Mouse (Mus musculus): ENCODE results near the gene Onecut3.
A peak's percentile ranks its signal among the peaks of the same experiment; 100 is the strongest.

Gene Onecut3

GRCm38 (mm10) chr10:80494732-80495131 is at the start of gene Onecut3:
Gene Onecut3 (plus strand): TSS chr10:80494835.
- DNase-seq (ENCODE audit: low spot score in 2 of 2), result no peak

GRCm38 (mm10) chr10:80445052-80445451 is 49.6 kb upstream of the Onecut3 start:
- DNase-seq (ENCODE audit: low spot score in 2 of 2), result no peak

DNA sequence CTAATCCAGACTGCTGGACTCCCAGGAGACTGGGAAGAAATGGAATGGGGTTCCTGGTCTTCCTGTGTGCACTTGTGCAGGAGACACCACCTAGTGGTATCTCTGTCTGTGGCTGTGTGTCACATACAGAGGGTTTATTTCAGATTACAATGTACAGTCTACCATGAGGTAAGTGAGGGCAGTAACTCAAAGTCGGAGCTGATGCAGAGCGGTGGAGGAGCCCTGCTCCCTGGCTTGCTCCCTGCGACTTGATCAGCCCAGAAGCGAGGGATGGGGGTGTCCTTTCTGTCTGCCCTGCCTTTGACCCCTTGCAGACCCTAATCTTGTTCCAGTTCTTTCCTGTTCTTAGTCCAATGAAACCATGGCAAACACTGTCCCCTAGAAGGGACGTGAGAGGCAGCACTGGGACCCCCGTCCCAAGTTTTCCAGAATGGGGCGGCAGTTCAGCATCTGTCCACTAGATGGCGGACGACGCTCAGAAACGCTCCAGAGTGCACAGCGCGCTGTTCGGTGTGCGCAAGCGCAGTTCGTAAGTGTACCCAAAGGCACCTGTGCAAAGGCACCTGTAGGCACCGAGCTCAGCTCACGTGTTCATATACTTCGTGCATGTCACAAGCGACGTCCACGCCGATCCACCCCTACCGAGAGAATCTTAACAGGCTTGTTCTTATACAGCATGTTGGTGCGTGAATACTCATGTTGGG is 48.6 kb upstream of the Onecut3 start:
- DNase-seq (ENCODE audit: low spot score in 2 of 2), result peak; percentile 55 to 63

DNA sequence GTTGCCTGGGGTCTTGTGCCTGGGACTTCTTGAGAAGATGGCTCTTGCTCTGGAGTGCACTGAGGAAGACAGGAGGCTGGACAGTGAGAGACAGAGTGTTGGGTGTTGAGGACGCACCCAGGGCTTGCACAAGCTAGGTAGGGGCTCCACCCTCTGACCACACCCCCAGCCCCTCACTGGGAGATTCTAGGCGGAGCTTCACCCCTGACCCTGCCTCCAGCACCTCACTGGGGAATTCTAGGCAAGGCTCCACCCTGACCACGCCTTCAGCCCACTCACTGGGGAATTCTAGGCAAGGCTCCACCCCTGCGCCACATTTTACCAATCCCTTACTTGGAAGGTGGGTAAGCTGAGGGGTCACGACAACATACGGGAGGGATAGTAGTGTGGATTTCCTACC is 44.0 kb upstream of the Onecut3 start:
- no peak for DNase-seq (ENCODE audit: low spot score in 2 of 2)

GRCm38 (mm10) chr10:80453601-80454000 is 41.0 kb upstream of the Onecut3 start:
- no peak for DNase-seq (ENCODE audit: low spot score in 2 of 2)

DNA sequence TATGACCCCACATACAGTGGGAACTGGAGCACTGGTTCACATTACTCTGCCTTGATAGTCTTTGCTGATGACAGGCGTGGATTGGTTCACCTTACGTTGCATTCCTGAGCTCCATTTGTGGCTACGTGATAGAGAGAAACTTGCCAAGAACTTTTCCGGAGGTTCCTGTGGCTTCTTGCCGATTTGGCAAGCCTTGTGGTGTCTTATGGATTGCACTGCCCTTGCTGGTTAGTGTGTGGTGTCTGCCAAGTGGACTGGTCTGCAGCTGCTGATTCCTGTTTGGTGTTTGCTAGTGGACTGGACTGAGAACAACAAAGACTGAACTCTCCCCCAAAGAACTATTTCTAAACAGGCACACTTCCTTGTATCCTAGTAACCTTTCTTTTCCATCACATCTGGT is 39.9 kb upstream of the Onecut3 start:
- DNase-seq (ENCODE audit: low spot score in 2 of 2), result no peak

DNA sequence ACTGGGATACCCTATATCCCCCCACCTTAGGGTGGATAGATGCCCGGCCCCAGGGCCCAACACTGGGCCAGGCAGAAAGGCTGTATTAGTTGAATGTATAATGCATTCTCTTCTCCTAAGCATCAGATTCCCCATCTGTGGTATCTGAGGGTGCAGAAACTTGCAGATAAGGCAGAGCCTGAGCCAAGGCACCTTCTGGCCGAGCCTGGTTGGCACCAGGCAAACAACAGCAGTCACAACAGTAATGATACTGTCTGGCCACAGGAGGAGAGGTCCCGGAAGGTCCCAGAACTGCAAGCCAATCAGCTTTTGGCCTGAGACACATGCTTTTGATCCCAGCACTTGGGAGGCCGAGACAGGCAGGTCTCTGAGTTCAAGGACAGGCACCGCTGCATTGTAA is 38.9 kb upstream of the Onecut3 start:
- DNase-seq (ENCODE audit: low spot score in 2 of 2), result no peak

GRCm38 (mm10) chr10:80459236-80459635 is 35.4 kb upstream of the Onecut3 start:
- DNase-seq (ENCODE audit: low spot score in 2 of 2), result no peak

DNA sequence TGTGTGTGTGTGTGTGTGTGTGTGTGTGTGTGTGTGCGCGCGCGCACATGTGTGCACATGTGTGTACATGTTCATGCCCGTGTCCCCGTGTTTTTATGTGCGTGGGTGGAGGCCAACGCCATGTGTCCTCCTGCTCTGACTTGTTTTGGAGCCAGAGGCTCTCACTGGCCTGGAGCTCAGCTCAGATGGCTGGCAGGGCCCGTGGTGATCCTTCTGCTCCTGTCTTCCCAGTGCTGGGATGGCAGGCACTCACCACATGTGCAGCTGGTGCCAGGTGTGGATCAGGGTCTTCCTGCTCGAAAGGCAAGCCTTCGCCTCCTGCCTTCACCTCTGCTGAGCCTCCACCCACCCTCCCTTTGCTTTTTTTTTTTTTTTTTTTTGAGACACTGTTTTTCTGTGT is 35.0 kb upstream of the Onecut3 start:
- no peak for DNase-seq (ENCODE audit: low spot score in 2 of 2)

- DNase-seq (ENCODE audit: low spot score in 2 of 2), result no peak
Measured at GRCm38 (mm10) chr10:80460324-80460723, 34.3 kb upstream of the Onecut3 start.

DNA sequence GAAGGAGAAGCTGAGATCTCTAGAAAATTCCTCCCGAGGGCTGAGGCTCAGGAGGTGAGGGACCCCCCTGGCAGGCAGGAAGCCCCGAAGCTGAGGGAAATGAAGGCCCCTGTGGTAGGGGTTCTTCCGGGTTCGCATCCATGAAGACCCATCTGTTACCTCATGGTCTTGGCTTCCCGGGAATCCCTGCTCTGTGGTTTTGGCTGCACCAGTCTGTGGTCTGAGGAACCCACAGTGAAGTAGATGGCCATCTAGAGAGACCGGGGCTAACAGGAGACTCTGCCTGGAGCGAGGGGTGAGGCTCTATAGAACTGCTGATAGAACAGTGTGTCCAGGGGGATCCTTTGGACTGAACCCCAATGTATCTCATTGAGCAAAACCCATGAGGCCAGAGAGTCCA is 33.3 kb upstream of the Onecut3 start:
- no peak for DNase-seq (ENCODE audit: low spot score in 2 of 2)

DNA sequence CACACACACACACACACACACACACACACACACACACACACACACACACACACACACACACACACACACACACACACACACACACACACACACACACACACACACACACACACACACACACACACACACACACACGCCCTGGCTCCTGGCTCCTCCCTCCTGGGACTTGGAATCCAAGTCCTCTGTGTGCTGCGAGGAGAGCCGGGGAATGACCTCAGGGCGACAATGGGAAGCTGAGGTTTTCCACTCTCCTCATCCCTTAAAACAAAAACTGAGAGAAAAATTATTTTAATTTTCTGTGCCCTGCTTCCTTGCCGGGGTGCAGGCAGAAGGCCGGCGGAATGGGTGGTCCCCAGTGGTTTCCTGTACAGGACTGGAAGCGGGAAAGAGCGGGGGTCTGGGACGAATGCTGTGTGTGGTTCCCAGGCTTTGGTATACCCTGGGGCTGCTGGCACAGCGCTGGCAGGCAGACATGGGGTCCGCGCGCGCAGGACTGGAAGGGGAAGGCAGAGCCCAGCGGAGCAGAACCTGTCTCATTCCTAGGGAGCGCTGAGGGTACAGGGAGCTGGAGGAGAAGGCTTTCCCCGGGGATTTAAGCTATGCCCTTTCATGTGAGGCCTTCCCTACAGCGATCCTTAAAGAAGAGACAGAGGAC is 30.1 kb upstream of the Onecut3 start:
- no peak for DNase-seq (ENCODE audit: low spot score in 2 of 2)

- no peak for DNase-seq (ENCODE audit: low spot score in 2 of 2)
Measured at GRCm38 (mm10) chr10:80465066-80465465, 29.6 kb upstream of the Onecut3 start.

DNA sequence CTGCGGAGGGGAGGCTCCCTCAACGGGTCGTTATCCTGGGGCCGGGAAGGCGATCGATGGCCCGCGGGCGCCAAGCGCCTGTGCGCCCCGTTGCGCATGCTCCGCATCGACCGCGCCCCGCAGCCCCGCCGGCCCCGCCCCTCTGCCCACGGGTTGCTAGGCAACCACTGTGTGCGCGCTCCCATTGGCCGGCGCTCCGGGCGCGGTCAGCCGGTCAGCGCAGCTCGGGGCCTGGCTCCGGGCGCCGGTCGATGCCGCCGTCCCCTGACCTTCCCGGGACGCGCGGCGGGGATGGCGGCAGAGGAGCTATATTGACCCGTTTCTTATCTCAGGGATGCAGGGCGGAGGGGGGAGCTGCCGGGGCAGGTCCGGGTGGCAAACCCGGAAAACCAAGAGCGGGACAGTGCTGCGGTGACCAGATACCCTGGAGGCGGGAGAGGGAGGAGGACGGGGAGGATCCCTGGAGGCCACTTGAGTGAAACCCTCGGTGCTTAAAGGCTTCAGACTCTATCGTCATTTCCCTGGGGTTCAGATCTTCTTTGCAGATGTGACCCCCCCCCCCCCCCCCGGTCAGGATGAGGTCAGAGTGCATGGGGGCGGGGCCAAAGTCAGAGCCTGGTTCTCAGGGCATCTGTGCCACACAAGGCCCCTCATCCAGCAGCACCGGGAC is 19.2 kb upstream of the Onecut3 start:
- DNase-seq (ENCODE audit: low spot score in 2 of 2), result peak; percentile 60 to 83

GRCm38 (mm10) chr10:80478531-80478930 is 16.1 kb upstream of the Onecut3 start:
- no peak for DNase-seq (ENCODE audit: low spot score in 2 of 2)

- DNase-seq (ENCODE audit: low spot score in 2 of 2), result no peak
Measured at GRCm38 (mm10) chr10:80481002-80481401, 13.6 kb upstream of the Onecut3 start.

DNA sequence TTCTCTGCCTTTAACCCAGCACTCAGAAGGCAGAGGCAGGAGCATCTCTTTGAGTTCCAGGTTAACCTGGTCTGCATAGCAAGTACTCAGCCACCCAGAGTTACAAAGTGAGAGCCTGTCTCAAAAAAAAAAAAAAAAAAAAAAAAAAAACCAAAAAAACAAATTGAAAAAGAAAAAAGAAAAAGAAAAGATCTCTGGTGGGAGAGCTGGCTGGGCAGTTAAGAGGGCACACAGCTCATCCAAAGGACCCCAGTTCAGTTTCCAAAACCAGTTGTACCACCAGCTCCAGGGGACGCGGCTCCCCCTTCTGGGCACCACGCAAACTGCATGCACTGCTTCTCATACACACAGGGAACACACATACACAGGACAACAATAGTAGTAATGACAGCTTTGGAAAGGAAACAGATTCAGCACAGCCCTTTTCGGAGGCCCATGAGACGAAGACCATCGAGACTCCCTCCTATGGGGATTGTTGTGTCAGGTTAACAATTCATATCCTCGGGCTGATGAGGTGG is 7.7 kb upstream of the Onecut3 start:
- no peak for DNase-seq (ENCODE audit: low spot score in 2 of 2)

GRCm38 (mm10) chr10:80490051-80490450 is 4.6 kb upstream of the Onecut3 start:
- DNase-seq (ENCODE audit: low spot score in 2 of 2), result no peak

DNA sequence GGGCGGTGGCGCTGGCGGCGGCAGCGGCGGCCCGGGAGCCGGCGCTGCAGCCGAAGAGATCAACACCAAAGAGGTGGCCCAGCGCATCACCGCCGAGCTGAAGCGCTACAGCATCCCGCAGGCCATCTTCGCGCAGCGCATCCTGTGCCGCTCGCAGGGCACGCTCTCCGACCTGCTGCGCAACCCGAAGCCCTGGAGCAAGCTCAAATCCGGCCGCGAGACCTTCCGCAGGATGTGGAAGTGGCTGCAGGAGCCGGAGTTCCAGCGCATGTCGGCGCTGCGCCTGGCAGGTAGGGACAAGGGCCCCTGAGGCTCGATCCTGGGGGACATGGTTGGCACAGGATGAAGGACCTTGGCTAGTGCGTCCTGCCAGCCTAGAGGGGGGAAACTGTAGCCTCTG is 1.3 kb downstream of the Onecut3 start:
- no peak for DNase-seq (ENCODE audit: low spot score in 2 of 2)

DNA sequence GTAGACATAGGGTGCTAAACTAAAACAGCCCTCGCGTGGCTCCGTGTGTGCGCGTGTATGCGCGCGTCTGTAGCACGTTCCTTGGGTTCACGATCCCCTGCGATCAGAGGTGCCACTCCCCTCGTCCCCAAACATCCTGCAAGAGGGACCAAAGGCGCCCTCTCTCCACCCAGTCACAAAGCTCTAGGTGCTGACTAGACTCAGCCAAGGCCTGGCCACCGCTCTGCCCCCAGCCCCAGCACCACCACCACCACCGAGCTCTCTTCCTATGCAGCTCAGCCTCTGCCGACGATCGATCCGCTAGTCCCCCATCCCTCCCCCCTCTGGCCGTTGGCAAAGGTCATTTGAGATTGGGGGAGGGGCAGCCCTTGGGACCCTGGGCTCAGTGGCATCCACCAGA is 1.8 kb downstream of the Onecut3 start:
- DNase-seq (ENCODE audit: low spot score in 2 of 2), result no peak

DNA sequence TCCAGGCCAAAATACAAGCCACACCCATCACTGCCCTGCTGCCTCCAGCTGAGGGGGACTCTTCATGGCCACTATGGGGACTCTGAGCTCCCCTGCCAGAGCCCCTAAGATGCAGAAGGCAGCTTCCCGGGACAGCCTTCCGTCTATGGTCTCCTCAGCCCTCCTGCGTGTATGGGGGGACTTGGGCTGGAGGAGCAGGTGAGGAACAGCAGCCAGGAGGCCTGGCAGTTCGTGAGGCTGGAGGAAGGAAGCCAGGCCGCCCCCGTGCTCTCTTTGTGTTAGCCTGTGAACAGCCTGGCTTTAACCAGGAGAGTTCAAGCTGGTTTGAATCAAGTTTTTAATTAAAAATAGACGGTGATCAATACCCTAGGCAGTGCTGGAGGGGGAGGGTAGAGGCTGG is 7.7 kb downstream of the Onecut3 start:
- no peak for DNase-seq (ENCODE audit: low spot score in 2 of 2)

DNA sequence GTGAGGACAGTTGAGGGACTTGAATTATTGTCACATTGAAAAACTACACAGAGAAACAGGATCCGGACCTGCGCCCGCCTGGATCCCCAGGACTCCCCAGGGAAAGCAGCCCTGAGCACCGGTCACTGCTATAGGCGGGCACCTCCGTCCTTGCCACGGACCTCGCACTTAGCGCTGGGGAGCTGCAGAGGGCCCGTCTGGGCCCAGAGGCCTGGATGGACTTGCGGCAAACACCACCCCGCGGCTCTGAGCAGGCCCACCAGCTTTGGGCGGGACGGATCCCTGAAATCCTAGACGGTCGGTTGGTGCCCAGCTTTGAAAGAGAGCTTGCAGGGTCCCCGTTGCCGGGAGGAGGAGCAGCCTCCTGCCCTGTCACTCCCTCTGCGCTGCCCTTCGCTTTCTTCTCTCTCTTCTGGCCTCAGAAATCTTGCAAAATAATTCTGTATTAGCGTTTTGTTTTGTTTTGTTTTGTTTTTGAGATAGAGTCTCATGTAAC is 8.2 kb downstream of the Onecut3 start:
- DNase-seq (ENCODE audit: low spot score in 2 of 2), result no peak
